13 mouse cellular contexts compared by ENCODE assay signal in the genomic region with DNA sequence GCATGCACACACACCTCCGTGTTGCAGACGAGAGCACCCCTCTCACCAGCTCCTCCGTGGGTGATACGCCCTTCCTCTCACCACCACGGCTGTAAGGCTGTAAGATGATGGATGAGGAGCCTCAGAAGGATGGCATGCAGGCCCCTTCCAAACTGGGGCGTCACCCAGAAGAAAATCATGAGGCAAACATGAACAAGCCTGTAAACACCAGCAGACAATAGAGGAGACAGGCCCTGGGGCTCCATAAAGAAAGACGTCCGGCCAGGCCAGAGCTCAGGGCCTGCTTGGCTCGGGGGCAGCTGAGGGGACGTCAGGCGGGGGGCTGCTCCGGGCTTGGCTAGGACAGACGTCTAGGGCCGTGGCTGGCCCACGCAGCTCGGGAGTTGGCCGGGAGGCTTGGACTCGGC. TPM values are rescaled to one million over a fixed set of nuclear protein-coding genes. Genes with fewer than 3 reads are reported as not detected.
DNase-seq lines count a peak whose midpoint lies in the region; ATAC-seq lines count a peak whose summit lies in the region.
"Had no signal": no experiment of that assay in that cellular context is flagged by ENCODE, and none has a peak within 500 bp of the region (broad histone marks: within the 10 kb centered on the region; RNA-seq: fewer than 3 reads in every experiment).

No protein-coding gene starts in this region.

- H3K36me3 ChIP-seq in intestine, embryonic 15.5 days, result no peaks in the 10 kb centered on the region
- no peaks in the 10 kb centered on the region for H3K36me3 ChIP-seq in intestine, embryonic 16.5 days (ENCODE audit: control insufficient read depth, insufficient read depth, low read length)
- H3K36me3 ChIP-seq: hindbrain, embryonic 15.5 days; limb, embryonic 12.5 days had no signal

- no peak overlapping the region for H3K4me3 ChIP-seq in intestine, embryonic 15.5 days (replicated peaks)
- no peak overlapping the region for H3K4me3 ChIP-seq in intestine, embryonic 16.5 days (ENCODE audit: low read length)
- H3K4me3 ChIP-seq: hindbrain, embryonic 15.5 days; limb, embryonic 12.5 days had no signal

- 29% methylated on average over 18 of the region's 18 CpGs for WGBS in intestine, embryonic 15.5 days
- 42% methylated on average over 18 of the region's 18 CpGs for WGBS in intestine, embryonic 16.5 days

- H3K27me3 ChIP-seq in intestine, embryonic 15.5 days (replicated peaks), result no peaks in the 10 kb centered on the region
- H3K27me3 ChIP-seq in intestine, embryonic 16.5 days (replicated peaks; ENCODE audit: control insufficient read depth, insufficient read depth, low read length), result 0 out of 2 replicates have a peak, but pooled peaks cover 3% of the 10 kb centered on the region
- H3K27me3 ChIP-seq: hindbrain, embryonic 15.5 days had no signal

- 0 out of 2 replicates have a peak overlapping the region, but pooled peaks have one; percentile 17 for H3K4me2 ChIP-seq in intestine, embryonic 15.5 days (replicated peaks)
- H3K4me2 ChIP-seq in intestine, embryonic 16.5 days (ENCODE audit: low read depth, low read length), result no peak overlapping the region
- H3K4me2 ChIP-seq: hindbrain, embryonic 15.5 days; limb, embryonic 12.5 days had no signal

- no peak overlapping the region for H3K27ac ChIP-seq in intestine, embryonic 15.5 days
- H3K27ac ChIP-seq in intestine, embryonic 16.5 days (ENCODE audit: low read length), result no peak overlapping the region
- H3K27ac ChIP-seq: hindbrain, embryonic 15.5 days; limb, embryonic 12.5 days; macrophage had no signal

- peak; percentile 13 for DNase-seq in adrenal gland, postnatal 14 days
- no peak for DNase-seq in adrenal gland, postnatal 25 days
- DNase-seq in heart, postnatal 4 days, result peak; percentile 56
- peak; percentile 79 for DNase-seq in lung, postnatal 25 days (ENCODE audit: low spot score)
- DNase-seq: cerebellum, adult 2 months had no signal

- H3K4me1 ChIP-seq in intestine, embryonic 15.5 days (replicated peaks), result peaks cover 5% of the 10 kb centered on the region
- no peaks in the 10 kb centered on the region for H3K4me1 ChIP-seq in intestine, embryonic 16.5 days (ENCODE audit: control insufficient read depth, insufficient read depth, low read length)
- H3K4me1 ChIP-seq: hindbrain, embryonic 15.5 days; limb, embryonic 12.5 days had no signal

- no peak overlapping the region for H3K9ac ChIP-seq in intestine, embryonic 15.5 days
- no peak overlapping the region for H3K9ac ChIP-seq in intestine, embryonic 16.5 days (ENCODE audit: low read depth, low read length)
- H3K9ac ChIP-seq: hindbrain, embryonic 15.5 days; limb, embryonic 12.5 days had no signal

- ATAC-seq in intestine, embryonic 15.5 days, result no peak
- no peak for ATAC-seq in intestine, embryonic 16.5 days
- no peak for ATAC-seq in megakaryocyte progenitor cell, adult 5-6 weeks (replicated peaks; ENCODE audit: poor library complexity)
- ATAC-seq in frontal cortex, adult (ENCODE audit: low TSS enrichment), result no peak

- no peaks in the 10 kb centered on the region for H3K9me3 ChIP-seq in intestine, embryonic 15.5 days
- no peaks in the 10 kb centered on the region for H3K9me3 ChIP-seq in intestine, embryonic 16.5 days (ENCODE audit: control insufficient read depth, low read length)
- H3K9me3 ChIP-seq: hindbrain, embryonic 15.5 days had no signal

RNA-seq across cellular contexts. Expression of gene Eln, which starts 50.6 kb away (rescaled TPM):
- 148 and 554 TPM in 2 replicates for total RNA-seq in adrenal gland, postnatal 14 days (2021)
- 26.9 and 30.1 TPM in 2 replicates for total RNA-seq in adrenal gland, postnatal 25 days (2021)
- 86.7 and 89.8 TPM in 2 replicates for polyA plus RNA-seq in intestine, embryonic 15.5 days (2015; fragmentation: Nextera tagmentation; extraction: Ambion mirVana)
- polyA plus RNA-seq in intestine, embryonic 16.5 days (2015; fragmentation: Nextera tagmentation; extraction: Ambion mirVana), result 50.5 and 65.8 TPM in 2 replicates
- total RNA-seq in heart, postnatal 4 days (2021), result 1,000 to 10,000 TPM in 1 of 2 experiments, 100 to 1,000 TPM in 1; 932 to 1,129 TPM
- not detected in 2 replicates for total RNA-seq in megakaryocyte progenitor cell, adult 5-6 weeks (2015)
- not detected in 2 replicates for total RNA-seq in megakaryocyte progenitor cell, adult 5-6 weeks (2017)
- total RNA-seq: monocyte, adult 5-6 weeks had no signal
- polyA plus RNA-seq: macrophage had no signal

Comparison
In these comparisons a context has a peak if more than half of its experiments do, and no peak if none do; other contexts are left out.
1. RNA of gene Eln, which starts 50.6 kb away (total RNA-seq): 932 to 1,129 TPM in heart, postnatal 4 days, 148 to 554 TPM in adrenal gland, postnatal 14 days and 26.9 to 30.1 TPM in adrenal gland, postnatal 25 days; not detected in megakaryocyte progenitor cell, adult 5-6 weeks; every median in the first group is over 10 times any median in the second.